Mouse (Mus musculus) small intestine, adult 2 months (tissue): ENCODE measurements around the gene Rin3. TPM values are rescaled to one million over a fixed set of nuclear protein-coding genes. Genes with fewer than 3 reads are reported as not detected.

Source experiments
- H3K27ac ChIP-seq: fragments of 200-500 bp; 2 replicates; pipeline ENCODE4 v1.5.1; 2012; ENCODE audit warnings: low read depth, low read length, control low read depth, inconsistent platforms; ENCODE audit not compliant: insufficient read depth
- H3K27me3 ChIP-seq: fragments of 200-500 bp; 2 replicates; pipeline ENCODE4 v1.6.1; 2012; ENCODE audit warnings: mild to moderate bottlenecking, moderate library complexity, low read length, inconsistent platforms; ENCODE audit not compliant: control insufficient read depth, insufficient read depth
- H3K36me3 ChIP-seq: fragments of 200-500 bp; 2 replicates; pipeline ENCODE4 v1.6.1; 2012; ENCODE audit warnings: mild to moderate bottlenecking, low read length, control low read depth, inconsistent platforms; ENCODE audit not compliant: control insufficient read depth, insufficient read depth
- H3K4me1 ChIP-seq: fragments of 200-500 bp; 2 replicates; pipeline ENCODE4 v1.6.1; 2012; ENCODE audit warnings: low read length, inconsistent platforms, mixed read lengths; ENCODE audit not compliant: control insufficient read depth, insufficient read depth, insufficient read length
- H3K4me3 ChIP-seq: fragments of 200-500 bp; 2 replicates; pipeline ENCODE4 v1.5.1; 2012; ENCODE audit warnings: low read depth, mild to moderate bottlenecking, control low read depth, inconsistent platforms, low read length, moderate library complexity
- CTCF ChIP-seq: fragments of 200-500 bp; IDR thresholded peaks from 2 replicates; pipeline ENCODE4 v1.5.1; 2012; ENCODE audit warnings: low read depth, mild to moderate bottlenecking, control low read depth, inconsistent platforms, low read length, moderate library complexity, mixed read lengths; ENCODE audit not compliant: insufficient replicate concordance, insufficient read length; ENCODE audit errors: extremely low read depth
- POLR2A ChIP-seq: fragments of 200-500 bp; IDR thresholded peaks from 2 replicates; pipeline ENCODE4 v1.6.1; 2012; ENCODE audit warnings: low read depth, mild to moderate bottlenecking, control low read depth, inconsistent platforms, low read length, moderate library complexity
- WGBS: fragments of 180-500 bp; shearing (Covaris S2); methylation state at CpG from one replicate; pipeline ENCODE4 v1.1.7; 2018; 5-methylcytosine and 5-hydroxymethylcytosine counted together
- polyA plus RNA-seq: library from polyadenylated mRNA; depleted of rRNA; stranded (reverse); fragments of >200 nt; gene quantifications from 2 replicates; pipeline ENCODE4 v1.2.3, GENCODE M21; 2012

The Rin3 gene
- polyA plus RNA-seq, 1 experiment = 10.7 TPM

DNA sequence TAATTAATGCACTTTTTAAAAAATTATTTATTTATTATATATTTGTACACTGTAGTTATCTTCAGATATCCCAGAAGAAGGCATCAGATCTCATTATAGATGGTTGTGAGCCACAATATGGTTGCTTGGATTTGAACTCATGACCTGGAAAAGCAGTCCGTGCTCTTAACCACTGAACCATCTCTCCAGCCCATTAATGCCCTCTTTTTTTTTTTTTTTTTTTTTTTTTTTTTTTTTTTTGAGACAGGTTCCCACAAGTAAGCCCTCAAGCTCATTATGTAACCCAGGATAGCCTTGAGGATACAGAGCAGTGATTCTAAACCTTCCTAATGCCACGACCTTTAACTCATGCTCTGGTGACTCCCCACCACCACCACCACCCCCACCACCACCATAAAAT lies 108.3 kb downstream of the Rin3 start:
- Histone ChIP-seq H3K4me3 (no peak overlapping the region), H3K27ac (no peak overlapping the region), H3K4me1 (no peaks in the 10 kb centered on the region), H3K27me3 (no peaks in the 10 kb centered on the region), H3K36me3 (peaks cover 10% of the 10 kb centered on the region; the same call in 1 of the 2 replicates)
- WGBS = 76% methylated on average over 2 of the region's 2 CpGs
- TF ChIP-seq POLR2A (no peak), CTCF (no peak)

DNA sequence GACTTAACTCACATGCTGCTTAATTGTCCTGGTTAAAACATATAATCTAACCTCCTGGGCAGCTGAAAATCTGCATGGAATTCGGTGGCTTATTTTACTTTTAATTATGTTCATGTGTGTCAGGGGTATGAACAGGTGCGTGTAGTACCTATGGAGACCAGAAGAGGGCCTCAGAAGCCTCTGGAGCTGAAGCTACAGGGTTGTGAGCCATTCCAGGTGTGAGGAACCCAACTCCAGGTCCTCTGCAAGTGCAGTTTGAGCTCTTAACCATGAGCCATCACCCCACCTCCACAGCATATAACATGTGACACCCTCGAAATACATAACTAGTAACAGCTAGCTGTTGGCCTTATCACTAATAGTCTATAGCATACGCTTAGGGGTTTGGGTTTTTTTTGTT lies 109.1 kb downstream of the Rin3 start:
- WGBS = 78% methylated on average over 4 of the region's 4 CpGs
- H3K36me3 ChIP-seq = peaks cover 12% of the 10 kb centered on the region; the same call in 1 of the 2 replicates

DNA sequence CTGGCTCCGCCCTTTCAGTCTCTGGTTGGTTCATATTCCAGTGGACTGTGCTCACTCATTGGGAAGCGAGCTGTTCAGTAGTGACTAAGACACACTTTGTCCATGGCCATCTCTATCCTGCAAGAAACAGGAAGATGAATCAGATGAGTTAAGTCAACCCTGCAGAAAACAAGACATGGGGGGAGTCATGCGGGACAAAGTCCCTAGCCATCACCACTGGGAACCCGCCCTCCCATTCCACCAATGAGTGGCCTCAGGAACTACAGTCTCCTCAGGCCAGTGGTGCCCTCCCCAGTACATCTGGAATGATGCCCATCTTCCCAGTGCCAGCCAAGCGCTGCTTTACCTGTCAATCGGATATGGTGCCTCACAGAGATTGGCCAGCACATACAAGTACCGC lies 111.6 kb downstream of the Rin3 start:
- Histone ChIP-seq H3K27ac (no peak overlapping the region), H3K4me3 (no peak overlapping the region), H3K4me1 (no peaks in the 10 kb centered on the region), H3K36me3 (peaks cover 14% of the 10 kb centered on the region), H3K27me3 (no peaks in the 10 kb centered on the region)
- TF ChIP-seq CTCF (no peak), POLR2A (no peak)
- WGBS = 87% methylated on average over 7 of the region's 7 CpGs

More for the DNA sequence above, 109.1 kb downstream of the Rin3 start:
- H3K27ac ChIP-seq = no peak overlapping the region
- no peaks in the 10 kb centered on the region for H3K4me1 ChIP-seq
- H3K4me3 ChIP-seq = no peak overlapping the region
- TF ChIP-seq CTCF (peak; percentile 81; the same call in 1 of the 2 replicates), POLR2A (no peak)
- no peaks in the 10 kb centered on the region for H3K27me3 ChIP-seq

DNA sequence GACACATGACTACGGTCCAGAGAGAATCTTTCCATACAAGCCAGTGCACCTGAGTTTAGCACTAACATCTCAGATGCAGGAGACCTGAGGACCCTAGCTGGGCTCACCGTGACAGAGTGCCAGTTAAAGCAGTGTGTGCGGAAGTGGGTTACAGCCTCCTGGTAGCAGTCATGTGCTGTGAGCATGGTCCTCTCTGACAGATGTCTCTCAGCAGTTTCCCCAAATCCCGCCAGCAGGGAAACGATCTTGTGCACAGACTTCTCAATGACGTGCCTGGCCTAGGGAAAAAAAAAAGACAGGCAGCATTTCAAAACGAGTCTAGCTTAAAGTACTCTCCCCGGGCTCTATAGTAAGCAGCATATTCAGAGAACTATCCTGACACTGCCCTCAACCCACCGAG lies 112.7 kb downstream of the Rin3 start:
- Histone ChIP-seq H3K4me3 (no peak overlapping the region), H3K27ac (no peak overlapping the region), H3K4me1 (no peaks in the 10 kb centered on the region), H3K27me3 (no peaks in the 10 kb centered on the region), H3K36me3 (peaks cover 14% of the 10 kb centered on the region)
- TF ChIP-seq CTCF (no peak), POLR2A (no peak)
- 75% methylated on average over 9 of the region's 9 CpGs for WGBS

GRCm38 (mm10) chr12:102395998-102396991 lies 113.4 kb downstream of the Rin3 start:
- TF ChIP-seq POLR2A (no peak), CTCF (no peak)
- peaks cover 14% of the 10 kb centered on the region for H3K36me3 ChIP-seq
- WGBS = 66% methylated on average over 19 of the region's 19 CpGs
- no peaks in the 10 kb centered on the region for H3K27me3 ChIP-seq
- no peak overlapping the region for H3K27ac ChIP-seq
- H3K4me1 ChIP-seq = no peaks in the 10 kb centered on the region
- no peak overlapping the region for H3K4me3 ChIP-seq

DNA sequence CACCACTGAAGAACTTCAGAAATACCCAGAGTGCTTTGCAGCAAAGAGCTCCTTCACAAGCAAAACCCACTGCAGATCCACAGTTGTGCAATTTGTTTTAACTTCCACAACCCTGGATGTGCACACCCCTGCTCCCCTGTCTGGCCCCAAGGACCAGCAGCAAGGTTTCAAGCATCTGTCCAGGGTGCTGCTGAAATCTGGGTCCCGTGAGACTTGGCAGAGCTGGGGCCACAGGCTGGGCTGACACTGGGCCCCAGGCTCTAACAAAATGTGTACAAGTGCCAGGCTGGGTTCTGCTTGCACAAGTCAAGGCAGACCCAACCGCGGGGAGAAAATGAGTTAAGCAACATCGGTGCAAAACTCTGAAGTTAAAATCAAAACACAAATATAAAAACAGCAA lies 115.7 kb downstream of the Rin3 start:
- TF ChIP-seq CTCF (no peak), POLR2A (no peak)
- Histone ChIP-seq H3K36me3 (peaks cover 14% of the 10 kb centered on the region), H3K4me3 (no peak overlapping the region), H3K4me1 (no peaks in the 10 kb centered on the region), H3K27me3 (no peaks in the 10 kb centered on the region), H3K27ac (no peak overlapping the region)
- WGBS = 88% methylated on average over 4 of the region's 4 CpGs

- WGBS = 93% methylated on average over 13 of the region's 13 CpGs
- Histone ChIP-seq H3K4me1 (peaks cover 2% of the 10 kb centered on the region; the same call in 1 of the 2 replicates), H3K27ac (no peak overlapping the region), H3K27me3 (no peaks in the 10 kb centered on the region), H3K4me3 (no peak overlapping the region), H3K36me3 (peaks cover 3% of the 10 kb centered on the region; the same call in 1 of the 2 replicates)
- TF ChIP-seq POLR2A (no peak), CTCF (no peak)
These were observed 130.3 kb downstream of the Rin3 start for GRCm38 (mm10) chr12:102413171-102413570.
